Mouse (Mus musculus): ENCODE results near the gene Gorab.

Gene Gorab

DNA sequence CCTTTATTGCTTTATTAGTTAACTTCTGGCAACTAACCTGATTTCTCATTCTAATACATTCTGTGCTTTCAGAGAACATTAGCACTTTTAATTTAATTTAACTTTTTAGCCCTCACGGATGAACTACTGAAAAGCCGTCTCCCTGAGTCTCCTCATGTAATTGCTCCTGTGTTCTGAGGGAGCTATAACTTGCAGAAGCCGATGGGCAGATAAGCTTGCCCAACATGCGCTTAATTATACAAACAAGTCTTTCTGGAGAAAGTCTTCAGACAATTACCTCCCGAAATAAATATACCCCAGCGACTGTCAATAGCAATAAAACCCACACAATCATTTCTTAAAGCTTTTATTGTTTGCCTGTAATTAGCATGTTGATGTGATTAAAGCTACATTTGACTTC, 45.7 kb downstream of the Gorab start:
- DNase-seq (ENCODE audit: low spot score in 2 of 2) = no peak

DNA sequence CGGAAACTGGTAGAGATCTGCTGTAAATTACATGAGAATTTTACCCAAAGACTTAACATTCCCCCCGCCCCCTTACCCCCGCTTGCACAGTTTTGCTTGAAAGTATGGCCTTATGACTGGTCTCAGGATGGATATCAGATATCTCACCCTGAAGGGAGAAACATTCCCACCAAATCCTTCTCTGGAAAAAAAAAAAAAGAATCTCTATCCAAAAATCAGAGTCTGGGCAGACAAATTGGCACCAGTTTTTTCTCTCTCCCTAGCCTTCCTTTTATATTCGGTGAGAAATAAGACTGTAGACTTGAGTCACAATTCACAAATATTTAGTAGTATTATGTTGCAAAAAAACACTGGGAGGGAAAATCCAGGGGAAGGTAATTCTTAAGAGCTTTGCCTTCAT, 47.3 kb downstream of the Gorab start:
- no peak for DNase-seq (ENCODE audit: low spot score in 2 of 2)

DNA sequence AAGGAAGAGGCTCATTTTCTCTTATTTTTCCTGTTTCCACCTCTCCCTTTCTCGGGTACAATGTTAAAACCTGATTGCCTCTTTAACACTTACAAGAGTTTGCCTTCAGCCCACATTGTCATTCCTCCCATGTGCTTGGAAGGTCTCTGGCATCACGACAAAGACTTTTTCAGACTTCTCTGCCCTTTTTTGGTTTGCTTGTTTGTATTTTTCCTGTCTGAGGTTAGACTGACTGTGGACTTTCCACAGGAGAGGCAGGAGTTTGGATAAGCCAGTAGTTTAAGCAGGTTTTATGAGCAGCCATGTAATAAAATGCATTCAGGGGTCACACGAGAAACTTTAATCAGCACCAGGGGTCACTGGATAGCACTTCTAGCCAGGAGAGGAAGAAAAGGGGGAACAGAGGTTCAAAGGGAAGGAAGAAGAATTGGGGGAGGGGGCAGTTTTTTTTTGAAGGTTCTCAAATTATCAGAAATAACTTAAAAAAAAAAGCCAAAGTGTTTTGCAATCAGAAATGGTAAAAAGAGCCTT, 47.8 kb downstream of the Gorab start:
- no peak for DNase-seq (ENCODE audit: low spot score in 2 of 2)

DNA sequence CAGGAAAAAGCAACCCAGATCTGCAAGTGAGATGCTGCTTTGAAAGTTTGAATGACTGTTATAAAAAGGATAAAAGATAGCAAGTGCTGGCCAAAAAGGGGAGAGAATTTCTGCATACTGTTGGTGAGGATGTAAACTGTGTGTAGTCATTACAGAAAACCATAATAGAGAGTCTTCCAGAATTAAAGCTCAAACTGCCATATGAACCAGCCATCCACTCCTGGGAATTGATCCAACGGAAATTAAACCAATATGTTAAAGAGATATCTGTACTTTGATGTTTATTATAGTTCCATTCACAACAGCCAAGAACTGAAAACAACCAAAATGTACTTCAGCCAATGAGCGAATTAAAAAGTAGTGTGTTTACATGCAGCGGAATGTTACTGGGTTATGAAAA, 52.5 kb downstream of the Gorab start:
- no peak for DNase-seq (ENCODE audit: low spot score in 2 of 2)

DNA sequence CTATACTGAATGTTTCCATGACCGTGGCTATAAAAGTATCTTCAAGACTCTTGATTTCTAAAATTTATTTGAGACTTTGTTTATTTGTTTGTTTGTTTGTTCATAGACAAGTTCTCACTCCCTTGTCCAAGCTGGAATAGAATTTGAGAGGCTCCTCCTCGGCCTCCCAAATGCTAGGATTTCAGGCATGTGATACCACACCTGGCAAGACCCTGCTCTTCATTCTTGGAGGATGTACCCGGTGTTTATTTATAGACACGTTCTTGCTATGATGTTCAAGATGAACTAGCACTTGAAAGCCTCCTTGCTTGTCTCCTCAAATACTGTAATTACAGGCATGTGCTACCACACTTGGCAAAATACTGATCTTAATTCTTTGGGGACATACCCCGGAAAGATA, 57.9 kb downstream of the Gorab start:
- DNase-seq (ENCODE audit: low spot score in 2 of 2) = no peak

DNA sequence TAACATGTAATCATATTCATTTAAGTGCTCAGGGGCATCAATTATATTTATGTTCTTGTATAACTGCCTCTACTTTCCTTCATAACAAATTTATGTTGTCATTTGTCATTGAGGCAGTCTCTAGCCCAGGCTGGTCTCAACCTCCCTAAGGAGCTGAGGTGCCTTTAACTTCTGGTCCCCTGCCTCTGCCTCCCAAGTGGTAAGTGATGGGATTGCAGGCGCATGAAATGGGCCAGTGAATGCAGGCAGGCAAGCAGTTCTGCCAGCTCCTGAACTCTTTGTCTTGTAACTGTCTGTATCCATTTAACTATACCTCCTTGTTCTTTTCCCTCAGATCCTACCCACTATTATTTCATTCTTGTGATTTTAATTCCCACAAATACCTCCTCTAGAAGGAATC, 58.5 kb downstream of the Gorab start:
- no peak for DNase-seq (ENCODE audit: low spot score in 2 of 2)

DNA sequence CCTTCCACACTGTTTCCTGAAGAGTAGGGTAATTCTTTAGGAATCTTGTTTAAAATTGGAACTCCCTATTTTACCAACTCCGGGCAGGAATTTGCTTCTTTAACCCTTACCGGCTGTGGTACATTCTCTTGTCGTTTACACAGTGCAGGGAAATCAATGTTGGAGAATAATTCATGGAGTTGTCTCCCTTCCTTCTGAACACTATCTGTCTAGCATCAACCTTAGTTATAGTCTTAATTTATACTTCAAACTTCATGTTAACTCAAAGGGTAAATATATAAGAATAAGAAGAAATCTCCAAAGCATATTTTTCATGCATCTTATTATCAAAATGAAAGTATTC, 64.3 kb downstream of the Gorab start:
- DNase-seq (ENCODE audit: low spot score in 2 of 2) = no peak

DNA sequence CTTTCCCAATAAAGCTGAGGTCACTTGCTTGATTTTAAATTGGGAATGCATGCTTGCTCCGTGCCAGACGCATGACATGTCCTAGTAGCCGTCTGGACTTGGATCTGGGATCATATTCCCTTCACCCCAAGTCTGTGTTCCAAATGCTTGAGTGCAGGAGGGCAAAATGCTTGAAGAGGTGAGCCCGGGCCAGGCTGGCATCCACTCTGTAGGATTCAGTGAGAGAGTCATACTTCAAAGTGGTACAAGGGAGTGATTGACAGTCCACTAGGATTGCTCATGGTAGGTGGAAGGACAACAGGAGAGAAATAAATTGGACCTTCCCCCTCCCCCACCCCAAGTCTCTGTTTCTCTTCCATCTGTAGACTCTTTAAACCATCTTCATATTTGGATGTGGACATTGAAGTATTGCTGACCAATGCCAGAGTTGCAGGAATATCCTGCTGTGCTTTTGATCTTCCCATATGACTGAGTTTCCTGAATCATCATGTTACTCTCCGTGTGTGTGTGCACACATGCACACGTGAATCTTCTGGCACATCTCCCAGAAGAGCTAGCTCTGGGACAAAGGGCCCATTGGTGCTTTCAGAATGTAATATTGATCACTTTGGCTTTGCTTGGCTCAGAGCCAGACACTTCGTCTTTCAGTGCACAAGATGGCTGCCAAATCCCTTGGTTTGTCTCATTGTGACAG, 64.8 kb downstream of the Gorab start:
- no peak for DNase-seq (ENCODE audit: low spot score in 2 of 2)

DNA sequence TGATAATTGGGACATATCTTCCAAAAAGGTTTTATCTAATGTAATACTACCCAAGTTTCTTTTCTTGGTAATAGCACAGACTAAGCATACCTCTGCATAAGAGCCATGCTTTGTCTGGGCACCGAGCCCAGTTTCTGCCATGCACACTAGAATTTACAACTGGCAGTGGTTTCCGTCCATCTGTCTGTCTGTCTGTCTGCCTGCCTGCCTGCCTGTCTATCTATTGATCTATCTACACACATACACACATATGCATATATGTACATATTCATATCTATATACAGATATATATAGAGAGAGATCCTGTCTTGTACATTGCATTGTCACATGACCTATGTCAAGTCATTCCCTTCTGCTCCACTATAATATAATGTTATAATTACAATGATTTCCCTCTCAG, 65.6 kb downstream of the Gorab start:
- no peak for DNase-seq (ENCODE audit: low spot score in 2 of 2)
